Mouse (Mus musculus): ENCODE measurements at regions not wholly inside any gene's neighbourhood (a gene's known extent, or its start where the extent isn't known, plus 50 kb on each side); places are given as distances from the start of the nearest gene placed in this dataset.
A peak's percentile ranks its signal among the peaks of the same experiment; 100 is the strongest.

DNA sequence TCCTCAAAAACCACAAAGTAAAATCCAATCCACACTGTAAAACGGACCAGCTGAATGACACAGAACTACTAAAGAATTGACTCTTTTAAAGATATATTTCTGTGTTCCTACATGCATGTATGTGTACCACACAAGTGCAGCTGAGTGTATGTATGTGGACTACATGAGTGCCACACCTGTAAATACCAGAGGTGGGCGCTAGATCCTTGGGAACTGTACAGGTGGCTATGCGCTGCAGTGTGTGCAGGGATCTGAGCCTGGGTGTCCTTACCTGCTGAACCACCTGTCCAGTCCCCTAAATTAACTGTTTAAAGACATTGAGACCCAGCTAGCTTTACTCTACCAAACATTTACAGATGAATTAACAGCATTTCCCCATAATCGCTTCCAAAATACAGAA is 546.6 kb downstream of the Cbln4 start:
- 88% methylated on average over 4 of the region's 4 CpGs for WGBS
- no peaks in the 10 kb centered on the region for H3K36me3 ChIP-seq
- no peak overlapping the region for H3K4me3 ChIP-seq
- no peak overlapping the region for H3K9ac ChIP-seq
- H3K9me3 ChIP-seq (replicated peaks), result no peaks in the 10 kb centered on the region
- H3K4me1 ChIP-seq, result no peaks in the 10 kb centered on the region
- ATAC-seq (ENCODE audit: low FRiP score), result no peak
- H3K27ac ChIP-seq, result no peak overlapping the region
- H3K4me2 ChIP-seq (replicated peaks), result no peak overlapping the region
- no peaks in the 10 kb centered on the region for H3K27me3 ChIP-seq

DNA sequence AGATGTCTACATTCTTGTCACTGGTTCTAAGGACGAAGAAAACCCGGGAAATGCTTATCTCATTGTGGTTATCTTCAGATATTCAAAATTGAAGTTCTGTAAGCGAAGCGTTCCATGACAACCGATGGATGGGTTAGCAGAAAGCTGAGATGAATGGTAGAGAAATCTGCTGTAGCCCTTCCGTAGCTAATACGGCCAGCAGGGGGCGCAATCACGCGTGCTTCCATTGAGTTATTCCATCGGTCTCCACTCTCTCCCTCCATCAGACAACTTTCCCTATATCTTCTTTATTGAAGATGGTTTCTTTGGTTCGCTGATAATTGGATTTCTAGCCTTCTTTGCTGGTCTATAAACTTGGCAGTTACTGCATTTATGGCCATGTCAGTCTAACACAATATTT is 549.5 kb downstream of the Cbln4 start:
- Histone ChIP-seq H3K4me2 (replicated peaks) (no peak overlapping the region), H3K9me3 (replicated peaks) (no peaks in the 10 kb centered on the region), H3K27ac (no peak overlapping the region), H3K36me3 (no peaks in the 10 kb centered on the region), H3K9ac (no peak overlapping the region), H3K27me3 (no peaks in the 10 kb centered on the region), H3K4me1 (no peaks in the 10 kb centered on the region), H3K4me3 (no peak overlapping the region)
- 45% methylated on average over 12 of the region's 12 CpGs for WGBS
- no peak for ATAC-seq (ENCODE audit: low FRiP score)

DNA sequence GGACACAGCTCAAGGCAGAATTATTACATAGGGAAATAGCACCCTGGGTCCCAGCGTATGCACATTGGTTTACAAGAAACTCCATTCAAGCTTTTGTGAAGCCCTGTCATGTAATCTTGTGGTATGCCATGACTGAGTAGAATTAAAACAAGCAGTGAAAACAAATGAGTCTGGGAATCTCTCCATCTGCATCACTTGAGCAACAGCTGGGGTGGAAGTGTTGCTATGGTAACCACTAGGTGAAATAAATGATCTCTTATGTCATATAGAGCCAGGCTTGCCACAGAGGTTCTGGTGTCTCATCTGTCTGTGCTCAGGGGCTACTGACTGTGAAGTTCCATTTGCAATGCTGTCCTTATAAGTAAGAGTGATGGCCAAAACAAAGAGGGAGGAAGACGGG is 556.0 kb downstream of the Cbln4 start:
- ATAC-seq (ENCODE audit: low FRiP score), result peak; percentile 82
- Histone ChIP-seq H3K27me3 (no peaks in the 10 kb centered on the region), H3K9me3 (replicated peaks) (no peaks in the 10 kb centered on the region), H3K4me2 (replicated peaks) (no peak overlapping the region), H3K4me1 (peaks cover 9% of the 10 kb centered on the region), H3K27ac (no peak overlapping the region), H3K4me3 (no peak overlapping the region), H3K36me3 (no peaks in the 10 kb centered on the region), H3K9ac (no peak overlapping the region)
- WGBS, result 44% methylated on average over 2 of the region's 2 CpGs

DNA sequence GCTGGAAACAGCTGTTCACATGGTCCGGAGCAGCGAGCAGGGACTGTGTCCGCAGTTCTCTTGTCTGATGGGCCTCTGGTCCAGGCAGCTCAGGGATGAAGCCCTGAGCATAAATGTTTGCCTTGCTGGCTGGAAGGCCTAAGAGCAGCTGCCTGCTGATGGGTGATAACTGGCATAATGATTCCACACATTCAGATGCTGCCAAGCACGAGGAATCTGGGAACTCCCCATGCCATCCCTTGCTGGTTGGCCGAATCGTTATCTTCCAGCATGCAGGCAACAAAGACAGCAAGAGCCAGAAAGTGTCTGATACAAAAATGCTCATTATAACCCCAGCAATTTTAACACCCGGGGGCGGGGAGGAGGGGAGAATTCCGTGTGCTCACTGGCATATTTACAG is 590.0 kb downstream of the Cbln4 start:
- Histone ChIP-seq H3K27me3 (no peaks in the 10 kb centered on the region), H3K27ac (no peak overlapping the region)
- WGBS, result 70% methylated on average over 9 of the region's 9 CpGs

DNA sequence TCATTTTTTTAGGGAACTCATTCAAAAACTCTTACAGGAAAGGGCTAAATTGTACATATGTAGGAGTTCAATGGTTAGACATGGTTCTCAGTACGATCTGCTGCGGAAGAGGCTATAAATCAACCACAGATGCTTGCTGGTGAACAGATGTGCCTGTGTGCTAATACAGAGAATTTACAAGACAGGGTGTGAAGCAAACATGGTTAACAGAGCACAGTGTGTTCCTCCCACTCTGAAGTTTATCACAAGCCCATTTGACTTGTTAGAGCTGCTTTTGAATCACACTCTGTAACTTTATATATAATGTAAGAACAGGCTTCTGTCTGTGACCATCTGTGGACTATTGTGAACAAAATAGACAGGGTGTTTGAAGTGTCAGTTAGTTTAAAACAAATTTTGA is 637.2 kb downstream of the Cbln4 start:
- ATAC-seq (ENCODE audit: low FRiP score), result no peak
- Histone ChIP-seq H3K27ac (no peak overlapping the region), H3K27me3 (no peaks in the 10 kb centered on the region), H3K9ac (no peak overlapping the region), H3K36me3 (no peaks in the 10 kb centered on the region), H3K4me3 (no peak overlapping the region), H3K4me1 (no peaks in the 10 kb centered on the region), H3K4me2 (replicated peaks) (no peak overlapping the region), H3K9me3 (replicated peaks) (no peaks in the 10 kb centered on the region)
- 64% methylated on average over 2 of the region's 2 CpGs for WGBS

More for the DNA sequence above, 590.0 kb downstream of the Cbln4 start:
- no peak overlapping the region for H3K4me2 ChIP-seq (replicated peaks)
- H3K36me3 ChIP-seq, result no peaks in the 10 kb centered on the region
- H3K9me3 ChIP-seq (replicated peaks), result no peaks in the 10 kb centered on the region
- no peak overlapping the region for H3K4me3 ChIP-seq
- no peak overlapping the region for H3K9ac ChIP-seq
- H3K4me1 ChIP-seq, result no peaks in the 10 kb centered on the region
- ATAC-seq (ENCODE audit: low FRiP score), result no peak

DNA sequence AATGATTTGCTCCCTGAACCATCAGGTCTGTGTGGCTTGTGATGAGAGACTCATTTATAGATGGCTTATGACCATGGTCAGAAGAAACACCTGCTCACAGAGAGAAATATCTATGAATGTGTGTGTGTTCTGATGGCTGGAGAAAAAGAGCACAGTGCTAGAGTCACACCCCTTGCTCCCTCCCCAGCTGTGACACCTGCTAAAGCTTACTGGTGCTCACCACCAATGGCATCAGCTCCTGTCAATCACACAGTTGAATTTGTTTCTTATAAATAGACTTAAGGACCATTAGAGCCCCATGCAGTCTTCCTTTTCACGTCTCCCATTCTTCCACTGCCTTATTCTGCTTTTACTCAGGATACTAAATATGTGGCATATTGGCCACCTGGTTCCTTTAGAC is 654.3 kb downstream of the Cbln4 start:
- Histone ChIP-seq H3K9ac (no peak overlapping the region), H3K9me3 (replicated peaks) (no peaks in the 10 kb centered on the region; the same call in 1 of the 2 replicates), H3K4me3 (no peak overlapping the region), H3K4me2 (replicated peaks) (no peak overlapping the region), H3K27ac (no peak overlapping the region), H3K4me1 (no peaks in the 10 kb centered on the region), H3K27me3 (no peaks in the 10 kb centered on the region), H3K36me3 (no peaks in the 10 kb centered on the region)
- ATAC-seq (ENCODE audit: low FRiP score), result no peak
- 65% methylated on average over 1 of the region's 1 CpGs for WGBS

DNA sequence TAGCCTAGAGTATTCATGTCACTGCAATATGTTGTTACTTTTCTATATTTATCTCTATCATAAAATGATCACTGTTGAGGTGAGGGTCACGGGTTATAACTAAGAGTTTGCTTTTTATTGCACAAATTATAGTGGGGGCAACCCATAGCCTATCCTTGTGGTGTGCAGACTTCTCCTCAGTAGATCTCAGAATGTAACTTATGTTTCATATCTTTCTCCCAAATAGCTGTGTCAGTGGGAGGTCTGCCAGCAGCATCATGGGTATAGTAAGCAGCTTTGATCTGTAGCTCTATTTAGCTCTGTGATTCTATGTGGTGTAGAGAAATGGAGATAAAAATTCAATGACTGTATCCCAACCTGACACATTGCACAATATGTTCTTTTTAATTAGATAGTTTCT is 641.9 kb downstream of the Dok5 start:
- Histone ChIP-seq H3K27me3 (no peaks in the 10 kb centered on the region), H3K9ac (no peak overlapping the region), H3K9me3 (replicated peaks) (no peaks in the 10 kb centered on the region), H3K4me3 (no peak overlapping the region), H3K36me3 (no peaks in the 10 kb centered on the region), H3K27ac (no peak overlapping the region), H3K4me2 (replicated peaks) (no peak overlapping the region), H3K4me1 (no peaks in the 10 kb centered on the region)
- 73% methylated on average over 1 of the region's 1 CpGs for WGBS
- no peak for ATAC-seq (ENCODE audit: low FRiP score)

DNA sequence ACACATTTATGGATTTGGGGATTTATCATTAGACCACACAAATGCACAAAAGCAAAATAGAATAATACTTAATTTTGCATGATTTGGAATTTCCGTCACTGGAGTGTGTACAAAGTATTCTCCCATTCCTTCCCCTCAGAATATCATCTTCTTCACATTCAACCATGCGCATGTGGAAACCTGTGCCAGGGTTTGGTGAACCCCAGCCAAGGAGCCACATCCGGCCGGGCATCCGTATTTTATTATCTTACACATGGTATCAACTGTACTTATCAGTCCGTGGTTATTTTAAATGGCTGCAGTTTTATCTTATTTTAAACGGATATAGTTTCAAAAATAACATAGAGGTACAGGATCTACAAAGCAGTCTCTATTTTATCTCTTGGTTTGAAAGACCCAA is 641.4 kb downstream of the Dok5 start:
- Histone ChIP-seq H3K9me3 (replicated peaks) (no peaks in the 10 kb centered on the region), H3K27me3 (no peaks in the 10 kb centered on the region), H3K4me1 (no peaks in the 10 kb centered on the region), H3K36me3 (no peaks in the 10 kb centered on the region), H3K9ac (no peak overlapping the region), H3K4me2 (replicated peaks) (no peak overlapping the region), H3K27ac (no peak overlapping the region), H3K4me3 (no peak overlapping the region)
- WGBS, result 96% methylated on average over 7 of the region's 7 CpGs
- no peak for ATAC-seq (ENCODE audit: low FRiP score)

DNA sequence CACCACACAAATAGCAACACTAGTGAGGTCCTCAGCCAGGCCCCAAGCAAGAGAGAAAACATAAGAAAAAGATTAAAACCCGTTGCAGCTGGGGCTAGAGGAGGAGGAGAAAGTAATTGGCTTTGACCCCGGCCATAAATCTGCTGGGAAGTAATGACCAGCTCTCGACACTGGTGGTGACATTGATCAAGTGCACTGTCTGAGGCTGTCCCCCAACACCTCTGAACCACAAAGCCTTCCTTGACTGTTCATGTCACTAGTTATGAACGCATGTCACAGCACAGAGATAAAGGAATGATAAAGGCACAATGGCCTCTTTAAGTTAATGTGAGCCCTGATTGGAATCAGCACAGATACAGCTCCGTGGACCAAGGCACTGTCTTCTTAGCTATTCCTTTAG is 640.1 kb downstream of the Dok5 start:
- Histone ChIP-seq H3K27ac (no peak overlapping the region), H3K9me3 (replicated peaks) (no peaks in the 10 kb centered on the region), H3K4me3 (no peak overlapping the region), H3K36me3 (no peaks in the 10 kb centered on the region), H3K4me2 (replicated peaks) (no peak overlapping the region), H3K9ac (no peak overlapping the region), H3K27me3 (no peaks in the 10 kb centered on the region), H3K4me1 (no peaks in the 10 kb centered on the region)
- 53% methylated on average over 5 of the region's 5 CpGs for WGBS
- ATAC-seq (ENCODE audit: low FRiP score), result 0 out of 2 replicates have a peak, but pooled peaks have one; percentile 32

DNA sequence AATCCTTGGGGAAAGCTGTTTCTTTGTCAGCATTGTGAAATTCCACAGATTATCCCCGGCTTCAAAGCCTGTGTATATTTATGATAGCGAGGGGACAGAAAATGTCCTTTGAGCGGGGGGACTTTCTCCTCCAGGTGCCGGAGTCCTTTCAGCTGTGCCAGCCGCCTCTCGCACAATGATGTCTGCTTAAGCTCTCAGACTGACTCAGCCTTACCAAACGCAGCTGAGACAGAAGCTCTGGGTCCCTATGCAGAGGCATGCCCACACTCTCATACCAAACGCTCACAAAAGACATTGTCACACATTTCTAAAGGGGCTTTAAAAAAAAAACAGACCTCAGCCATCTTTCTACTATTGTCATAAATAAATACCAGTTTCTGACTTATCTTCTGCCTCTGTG is 633.9 kb downstream of the Dok5 start:
- no peaks in the 10 kb centered on the region for H3K4me1 ChIP-seq
- H3K9ac ChIP-seq, result no peak overlapping the region
- ATAC-seq (ENCODE audit: low FRiP score), result no peak
- H3K36me3 ChIP-seq, result no peaks in the 10 kb centered on the region
- WGBS, result 80% methylated on average over 8 of the region's 8 CpGs
- H3K27me3 ChIP-seq, result no peaks in the 10 kb centered on the region
- no peak overlapping the region for H3K4me3 ChIP-seq
- H3K9me3 ChIP-seq (replicated peaks), result no peaks in the 10 kb centered on the region; the same call in 1 of the 2 replicates
- no peak overlapping the region for H3K4me2 ChIP-seq (replicated peaks)
- H3K27ac ChIP-seq, result no peak overlapping the region

DNA sequence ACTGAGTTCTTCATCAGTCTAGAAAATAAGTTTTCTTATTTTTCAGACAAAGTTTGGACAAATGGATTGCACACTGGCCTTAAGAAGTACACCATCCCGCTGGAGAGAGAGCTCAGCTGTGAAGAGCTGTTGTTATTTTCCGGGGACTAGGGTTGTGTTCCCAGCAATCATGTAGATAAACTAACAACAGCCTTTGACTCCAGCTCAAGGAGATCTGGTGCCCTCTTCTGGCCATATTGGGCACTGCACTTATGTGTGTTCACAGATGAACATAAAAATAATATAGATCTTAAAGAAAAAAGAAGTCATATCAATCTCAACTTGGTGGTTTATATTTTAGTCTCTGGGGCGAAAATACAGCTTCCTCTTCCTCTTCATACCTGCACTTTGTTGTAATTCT is 633.0 kb downstream of the Dok5 start:
- Histone ChIP-seq H3K36me3 (no peaks in the 10 kb centered on the region), H3K27ac (no peak overlapping the region), H3K9me3 (replicated peaks) (no peaks in the 10 kb centered on the region; the same call in 1 of the 2 replicates), H3K4me3 (no peak overlapping the region), H3K9ac (no peak overlapping the region), H3K4me1 (no peaks in the 10 kb centered on the region), H3K27me3 (no peaks in the 10 kb centered on the region), H3K4me2 (replicated peaks) (no peak overlapping the region)
- 92% methylated on average over 3 of the region's 3 CpGs for WGBS
- ATAC-seq (ENCODE audit: low FRiP score), result no peak

DNA sequence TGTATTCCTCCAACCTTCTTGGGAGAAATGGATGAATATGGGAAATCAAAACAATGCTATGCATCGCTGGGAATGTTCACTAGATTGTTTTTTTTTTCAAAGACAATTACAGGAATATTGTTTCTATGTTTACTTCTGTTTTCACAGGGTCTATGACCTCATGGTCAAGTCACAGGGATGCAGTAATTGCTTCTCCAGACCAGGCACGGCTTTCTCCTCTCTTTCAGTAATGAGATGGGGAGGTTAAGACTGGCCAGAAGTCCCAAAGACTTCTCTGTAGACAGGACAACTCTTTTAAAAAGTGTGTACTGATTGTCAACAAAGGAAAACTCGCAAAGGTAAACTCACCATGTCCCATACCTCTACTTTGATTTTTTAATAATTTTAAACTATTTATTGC is 631.8 kb downstream of the Dok5 start:
- Histone ChIP-seq H3K27ac (no peak overlapping the region), H3K9me3 (replicated peaks) (no peaks in the 10 kb centered on the region; the same call in 1 of the 2 replicates), H3K4me2 (replicated peaks) (no peak overlapping the region), H3K36me3 (no peaks in the 10 kb centered on the region), H3K4me3 (no peak overlapping the region), H3K27me3 (no peaks in the 10 kb centered on the region), H3K4me1 (no peaks in the 10 kb centered on the region), H3K9ac (no peak overlapping the region)
- no peak for ATAC-seq (ENCODE audit: low FRiP score)
- WGBS, result 84% methylated on average over 3 of the region's 3 CpGs

DNA sequence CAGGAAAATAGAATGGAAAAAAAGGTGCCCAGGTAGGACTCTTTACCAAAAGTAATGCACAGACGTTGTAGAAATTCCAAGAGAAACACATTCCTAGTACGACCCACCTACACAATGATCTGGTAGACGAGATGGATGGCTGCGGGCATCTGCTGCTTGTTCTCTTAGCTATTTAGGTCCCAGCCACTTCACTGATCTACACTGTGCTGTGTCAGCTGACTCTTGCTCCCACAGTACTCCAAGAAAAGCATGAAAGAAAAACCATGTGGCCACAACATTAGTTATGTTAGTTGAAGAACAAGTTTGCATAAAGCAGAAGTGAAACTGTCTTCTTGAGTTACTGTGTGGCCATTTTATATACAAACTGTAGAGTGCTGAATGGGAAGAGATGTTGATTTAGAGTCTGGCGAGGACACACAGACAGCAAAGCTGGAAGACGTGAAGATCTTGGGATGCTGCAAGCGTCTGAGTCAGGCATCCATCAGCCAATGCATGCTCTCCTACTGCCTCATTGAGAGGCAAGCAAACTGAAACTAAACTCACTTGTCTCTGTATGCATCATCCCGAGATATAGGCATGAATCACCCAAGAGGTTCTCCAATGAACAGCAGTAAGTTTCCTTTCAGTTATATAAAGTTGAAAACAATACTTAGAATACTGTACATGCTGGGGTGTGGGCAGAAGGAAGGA is 626.6 kb downstream of the Dok5 start:
- 87% methylated on average over 8 of the region's 8 CpGs for WGBS
- no peaks in the 10 kb centered on the region for H3K4me1 ChIP-seq
- no peak overlapping the region for H3K9ac ChIP-seq
- H3K36me3 ChIP-seq, result no peaks in the 10 kb centered on the region
- no peak overlapping the region for H3K27ac ChIP-seq
- H3K4me3 ChIP-seq, result no peak overlapping the region
- H3K27me3 ChIP-seq, result no peaks in the 10 kb centered on the region
- ATAC-seq (ENCODE audit: low FRiP score), result no peak
- no peaks in the 10 kb centered on the region for H3K9me3 ChIP-seq (replicated peaks)
- no peak overlapping the region for H3K4me2 ChIP-seq (replicated peaks)

All from hindbrain, embryonic 12.5 days (tissue).